16 mouse cellular contexts compared by ENCODE assay signal in genomic region chr17:63686361-63686760, GRCm38 (mm10).
"Had no signal": no experiment of that assay in that cellular context is flagged by ENCODE, and none has a peak within 500 bp of the region (broad histone marks: within the 10 kb centered on the region; RNA-seq: fewer than 3 reads in every experiment).

No protein-coding gene starts in this region.

- H3K4me1 ChIP-seq: limb, embryonic 15.5 days; midbrain, embryonic 12.5 days; stomach, embryonic 15.5 days had no signal

- DNase-seq: kidney, postnatal 14 days; liver, postnatal 0 days; lung, embryonic 14.5 days; right cerebral cortex, adult 18-20 months; right cerebral cortex, postnatal 14 days; right cerebral cortex, postnatal 4 days; thymus, postnatal 25 days had no signal

- H3K36me3 ChIP-seq: limb, embryonic 12.5 days; limb, embryonic 15.5 days; midbrain, embryonic 12.5 days; stomach, embryonic 15.5 days had no signal

- H3K4me3 ChIP-seq: limb, embryonic 12.5 days; limb, embryonic 15.5 days; midbrain, embryonic 12.5 days; stomach, embryonic 15.5 days had no signal

- H3K27ac ChIP-seq: limb, embryonic 12.5 days; limb, embryonic 15.5 days; liver, embryonic 14.5 days; macrophage; midbrain, embryonic 12.5 days; stomach, embryonic 15.5 days had no signal

- H3K27me3 ChIP-seq: limb, embryonic 12.5 days; limb, embryonic 15.5 days; midbrain, embryonic 12.5 days; stomach, embryonic 15.5 days had no signal

- H3K9me3 ChIP-seq: limb, embryonic 12.5 days; limb, embryonic 15.5 days; midbrain, embryonic 12.5 days; stomach, embryonic 15.5 days had no signal

- H3K9ac ChIP-seq: limb, embryonic 12.5 days; limb, embryonic 15.5 days; liver, embryonic 14.5 days; liver, postnatal 0 days; lung, embryonic 14.5 days; midbrain, embryonic 12.5 days; stomach, embryonic 15.5 days had no signal

- ATAC-seq: intestine, embryonic 16.5 days; liver, postnatal 0 days; lung, postnatal 0 days had no signal

- H3K4me2 ChIP-seq: limb, embryonic 12.5 days; limb, embryonic 15.5 days; liver, embryonic 11.5 days; lung, embryonic 14.5 days; midbrain, embryonic 12.5 days; stomach, embryonic 15.5 days had no signal
